Mouse (Mus musculus): ENCODE results near the gene Otx2. TPM values are rescaled to one million over a fixed set of nuclear protein-coding genes. Genes with fewer than 3 reads are reported as not detected.
A peak's percentile ranks its signal among the peaks of the same experiment; 100 is the strongest.

The Otx2 gene
- polyA plus RNA-seq, 1 experiment from 2014 or later, result not detected

DNA sequence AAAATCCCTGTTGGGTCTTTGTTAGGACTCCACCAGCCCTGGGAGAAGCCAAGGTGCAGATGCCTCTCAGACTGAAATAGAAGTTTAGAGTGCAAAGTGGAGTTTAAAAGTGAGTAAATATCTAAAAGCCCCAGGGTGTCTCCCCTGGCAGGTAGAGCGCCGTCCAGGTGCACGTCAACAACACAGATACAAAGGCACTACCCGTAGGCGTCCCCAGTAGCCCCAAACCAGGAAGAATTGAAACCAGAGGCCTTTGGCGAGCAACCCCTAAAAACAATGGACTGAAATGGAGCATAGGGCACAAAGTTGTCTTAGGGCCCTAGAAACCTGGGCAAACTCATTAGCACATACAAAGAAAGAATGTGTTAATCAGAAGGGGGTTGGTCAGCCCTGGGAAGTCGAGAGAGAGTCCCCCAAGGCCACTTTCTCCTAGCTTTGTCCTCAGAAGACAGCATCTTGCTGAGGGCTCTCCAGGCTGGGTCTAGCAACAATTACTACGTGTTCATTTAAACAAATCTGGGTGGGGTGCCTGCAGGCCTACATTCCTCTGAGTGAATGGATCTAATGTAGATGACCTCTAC, 27.3 kb upstream of the Otx2 start:
- Histone ChIP-seq H3K4me2 (no peak overlapping the region), H3K9ac (no peak overlapping the region), H3K4me1 (no peaks in the 10 kb centered on the region), H3K27me3 (replicated peaks) (peaks cover 10% of the 10 kb centered on the region), H3K9me3 (no peaks in the 10 kb centered on the region), H3K4me3 (no peak overlapping the region), H3K27ac (replicated peaks) (no peak overlapping the region), H3K36me3 (no peaks in the 10 kb centered on the region)
- 52% methylated on average over 8 of the region's 8 CpGs for WGBS
- ATAC-seq (ENCODE audit: extremely low read depth, insufficient number of reproducible peaks, low FRiP score, low TSS enrichment), result no peak

DNA sequence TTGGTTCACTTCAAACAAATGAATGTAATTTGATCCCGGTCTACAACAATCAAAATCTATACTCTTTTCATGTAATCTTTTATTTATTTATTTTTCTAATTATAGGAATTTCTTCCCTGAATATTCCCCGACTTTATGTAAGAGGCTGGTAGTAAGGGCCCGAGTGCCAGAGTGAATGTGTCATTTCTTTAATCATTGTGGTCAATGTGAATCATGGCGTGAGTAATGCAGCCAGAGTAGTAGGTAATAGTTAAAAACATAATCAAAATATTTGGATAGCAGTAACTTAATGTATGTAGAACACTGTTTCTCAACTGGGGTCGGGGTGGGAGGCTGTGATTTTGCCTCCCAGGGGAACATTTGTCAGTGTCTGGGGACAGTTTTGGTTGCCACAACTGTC, 6.0 kb upstream of the Otx2 start:
- WGBS, result 60% methylated on average over 5 of the region's 5 CpGs
- Histone ChIP-seq H3K9ac (no peak overlapping the region), H3K4me2 (no peak overlapping the region), H3K27ac (replicated peaks) (no peak overlapping the region), H3K9me3 (no peaks in the 10 kb centered on the region), H3K27me3 (replicated peaks) (peaks cover 44% of the 10 kb centered on the region), H3K4me1 (no peaks in the 10 kb centered on the region), H3K4me3 (no peak overlapping the region), H3K36me3 (no peaks in the 10 kb centered on the region)
- ATAC-seq (ENCODE audit: extremely low read depth, insufficient number of reproducible peaks, low FRiP score, low TSS enrichment), result no peak

DNA sequence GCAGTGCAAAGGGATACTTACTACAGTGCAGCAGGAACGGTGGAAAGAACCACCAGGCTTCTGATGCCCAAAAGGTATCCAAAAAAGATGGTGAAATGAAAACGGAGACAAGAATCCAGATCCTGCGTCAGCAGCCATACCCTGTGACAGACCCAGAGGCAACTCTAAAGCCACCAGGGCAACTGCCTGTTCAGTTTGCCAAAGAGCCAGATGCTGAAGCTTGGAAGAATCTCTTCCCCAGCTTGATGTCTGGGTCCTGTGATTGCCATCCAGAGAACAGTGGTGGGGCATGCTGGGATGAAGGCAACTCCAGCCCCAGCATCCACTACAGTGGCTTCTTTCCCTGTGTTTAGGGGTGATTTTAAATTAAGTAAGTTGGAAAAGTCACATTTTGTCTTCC, 5.1 kb upstream of the Otx2 start:
- H3K4me2 ChIP-seq, result no peak overlapping the region
- H3K27ac ChIP-seq (replicated peaks), result no peak overlapping the region
- peaks cover 5% of the 10 kb centered on the region for H3K4me1 ChIP-seq
- no peak overlapping the region for H3K4me3 ChIP-seq
- H3K36me3 ChIP-seq, result no peaks in the 10 kb centered on the region
- no peak overlapping the region for H3K9ac ChIP-seq
- ATAC-seq (ENCODE audit: extremely low read depth, insufficient number of reproducible peaks, low FRiP score, low TSS enrichment), result no peak
- H3K27me3 ChIP-seq (replicated peaks), result peaks cover 54% of the 10 kb centered on the region
- H3K9me3 ChIP-seq, result no peaks in the 10 kb centered on the region
- WGBS, result 75% methylated on average over 3 of the region's 3 CpGs

DNA sequence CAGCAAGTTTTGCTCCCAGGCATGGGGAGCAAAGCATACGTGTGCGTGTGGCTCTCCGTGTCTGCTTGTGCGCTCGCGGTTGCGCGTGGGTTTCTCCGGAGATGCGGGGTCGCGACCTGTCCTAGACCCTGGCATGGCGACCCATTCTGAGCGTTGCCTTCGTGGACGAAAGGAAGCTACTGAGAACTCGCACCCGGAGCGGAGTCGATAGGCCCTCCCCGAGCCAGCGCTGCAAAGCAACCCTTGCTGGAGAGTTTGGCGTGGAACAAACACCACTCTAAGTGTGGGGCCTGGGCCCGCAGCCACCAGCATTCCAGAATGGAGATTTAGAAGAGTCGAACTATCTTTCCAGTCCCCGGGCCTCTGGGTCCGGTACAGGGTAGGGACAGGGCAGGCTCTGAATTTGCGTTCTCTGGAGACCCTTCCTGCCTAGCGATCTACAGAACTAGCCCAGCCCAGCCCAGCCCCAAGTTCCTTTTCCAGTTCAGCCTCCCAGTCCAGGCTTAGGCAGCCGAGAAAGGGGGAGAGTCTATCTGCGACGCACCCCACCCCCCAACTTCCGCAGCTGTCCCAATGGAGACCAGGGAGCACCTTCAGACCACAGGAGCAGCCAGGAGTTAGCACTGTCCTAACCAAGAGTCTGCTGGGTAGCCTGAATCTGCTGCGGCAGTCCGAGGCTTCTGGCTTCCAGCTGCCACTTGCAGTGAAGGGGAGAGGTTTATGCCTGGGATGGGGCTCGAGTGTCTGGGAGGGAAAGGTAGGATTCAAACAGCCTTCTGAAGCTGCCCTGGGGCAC, 615 bp upstream of the Otx2 start:
- H3K4me3 ChIP-seq, result peak overlapping the region; percentile 30
- peak overlapping the region; percentile 47 for H3K4me2 ChIP-seq
- peaks cover 8% of the 10 kb centered on the region for H3K4me1 ChIP-seq
- H3K27ac ChIP-seq (replicated peaks), result no peak overlapping the region
- H3K9ac ChIP-seq, result no peak overlapping the region
- 1% methylated on average over 36 of the region's 36 CpGs for WGBS
- no peak for ATAC-seq (ENCODE audit: extremely low read depth, insufficient number of reproducible peaks, low FRiP score, low TSS enrichment)
- H3K36me3 ChIP-seq, result no peaks in the 10 kb centered on the region
- no peaks in the 10 kb centered on the region for H3K9me3 ChIP-seq
- H3K27me3 ChIP-seq (replicated peaks), result peaks cover 95% of the 10 kb centered on the region

DNA sequence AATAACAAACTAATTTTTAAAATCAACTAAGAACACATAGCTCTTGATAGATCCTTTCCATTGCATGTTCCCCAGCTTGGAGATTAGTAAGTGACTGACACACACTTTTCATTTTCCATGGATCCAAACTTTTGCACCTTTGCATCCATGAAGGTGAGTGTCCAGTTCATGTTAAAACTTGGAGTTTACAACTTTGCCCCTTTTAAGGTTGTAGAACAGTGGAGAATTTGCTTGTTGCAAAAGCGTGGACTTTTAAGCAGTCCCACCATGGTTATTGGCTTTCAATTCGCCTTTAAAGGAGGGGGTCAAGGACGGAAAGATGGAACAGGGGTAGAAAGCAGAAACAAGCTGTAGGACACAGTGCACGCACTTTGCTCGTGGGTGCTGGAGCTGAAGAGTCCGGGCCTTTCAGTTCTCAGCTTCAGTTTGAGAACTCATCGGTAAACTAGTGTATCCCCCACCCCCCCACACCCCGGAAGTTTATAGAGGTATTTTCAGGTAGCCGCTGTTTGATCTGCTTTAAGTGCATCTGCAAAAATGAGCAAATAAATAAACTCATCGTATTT, 925 bp downstream of the Otx2 start:
- H3K27me3 ChIP-seq (replicated peaks), result peaks cover 97% of the 10 kb centered on the region
- no peaks in the 10 kb centered on the region for H3K9me3 ChIP-seq
- peaks cover 8% of the 10 kb centered on the region for H3K4me1 ChIP-seq
- H3K36me3 ChIP-seq, result no peaks in the 10 kb centered on the region
- H3K27ac ChIP-seq (replicated peaks), result no peak overlapping the region
- no peak overlapping the region for H3K9ac ChIP-seq
- 15% methylated on average over 10 of the region's 10 CpGs for WGBS
- H3K4me3 ChIP-seq, result no peak overlapping the region
- no peak for ATAC-seq (ENCODE audit: extremely low read depth, insufficient number of reproducible peaks, low FRiP score, low TSS enrichment)
- no peak overlapping the region for H3K4me2 ChIP-seq

DNA sequence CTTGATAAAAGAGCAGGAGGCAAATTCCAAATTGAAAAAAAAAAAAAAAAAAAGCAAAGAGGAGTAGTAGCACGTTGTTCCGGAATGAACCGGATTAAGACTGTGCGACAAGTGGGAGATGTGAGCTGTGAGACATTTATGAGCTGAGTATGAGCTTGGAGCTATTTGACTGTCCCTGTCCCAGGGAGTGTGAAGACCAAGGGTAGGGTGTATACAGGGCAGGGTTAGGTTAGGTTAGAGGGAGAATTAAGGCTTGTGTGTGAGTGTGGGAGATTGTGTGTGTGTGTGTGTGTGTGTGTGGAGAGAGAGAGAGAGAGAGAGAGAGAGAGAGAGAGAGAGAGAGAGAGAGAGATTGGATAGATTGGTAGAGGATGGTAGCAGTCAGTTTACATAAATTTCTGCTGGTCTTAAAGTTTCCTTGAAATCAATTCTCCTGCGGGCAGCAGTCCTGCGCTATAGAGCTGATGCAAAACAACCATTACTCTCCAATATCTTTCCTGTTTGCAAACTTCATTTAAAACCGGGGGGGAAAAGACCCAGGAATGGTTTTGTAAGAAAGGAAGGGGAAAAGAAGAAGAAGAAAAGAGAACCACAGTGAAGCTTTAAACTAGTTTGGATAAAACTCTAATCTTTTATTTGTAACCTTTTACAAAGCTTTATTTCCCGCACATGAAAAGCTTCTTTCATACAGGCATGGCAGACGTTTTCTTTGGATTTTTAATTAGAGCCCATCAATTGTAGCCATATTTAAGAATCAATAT, 2.0 kb downstream of the Otx2 start:
- Histone ChIP-seq H3K27me3 (replicated peaks) (peaks cover 100% of the 10 kb centered on the region), H3K27ac (replicated peaks) (no peak overlapping the region), H3K4me2 (no peak overlapping the region), H3K9ac (no peak overlapping the region), H3K9me3 (no peaks in the 10 kb centered on the region), H3K4me3 (no peak overlapping the region), H3K36me3 (no peaks in the 10 kb centered on the region), H3K4me1 (peaks cover 8% of the 10 kb centered on the region)
- no peak for ATAC-seq (ENCODE audit: extremely low read depth, insufficient number of reproducible peaks, low FRiP score, low TSS enrichment)
- WGBS, result 38% methylated on average over 9 of the region's 9 CpGs

DNA sequence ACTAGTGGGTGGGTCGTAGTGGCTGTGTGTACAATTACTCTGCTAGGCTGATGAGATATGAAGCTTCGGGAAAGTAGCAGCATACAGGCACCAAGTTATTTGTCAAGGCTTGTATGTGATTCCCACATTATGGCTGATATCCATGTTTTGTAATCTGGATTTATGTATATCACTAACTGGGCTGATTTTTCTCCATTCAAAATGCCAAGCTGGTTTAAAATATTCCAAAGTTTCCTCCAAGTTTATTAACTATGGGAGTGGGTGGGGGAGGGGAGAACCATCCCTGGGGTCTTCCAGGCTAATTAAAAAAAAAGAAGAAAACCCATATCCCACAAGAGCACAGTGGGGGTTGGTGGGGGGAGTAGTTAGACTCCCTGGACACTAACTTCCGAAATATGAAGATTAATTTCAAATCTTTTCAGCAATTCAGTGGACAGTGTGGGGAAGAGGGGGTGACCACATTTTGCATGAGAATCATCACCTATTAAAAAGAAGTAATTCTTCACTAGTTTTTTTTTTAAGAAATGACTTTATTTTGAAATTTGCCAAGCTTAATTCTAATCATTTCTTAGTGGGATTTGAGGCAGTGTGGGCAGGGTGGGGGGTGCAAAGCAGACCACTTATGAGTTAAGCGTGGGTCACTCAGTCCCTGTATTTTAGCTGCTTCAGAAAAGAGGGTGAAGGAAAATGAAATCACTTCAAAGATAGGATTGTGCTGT, 2.7 kb downstream of the Otx2 start:
- WGBS, result 52% methylated on average over 4 of the region's 4 CpGs
- H3K27ac ChIP-seq (replicated peaks), result no peak overlapping the region
- H3K4me2 ChIP-seq, result no peak overlapping the region
- no peaks in the 10 kb centered on the region for H3K36me3 ChIP-seq
- H3K9me3 ChIP-seq, result no peaks in the 10 kb centered on the region
- H3K27me3 ChIP-seq (replicated peaks), result peaks cover 100% of the 10 kb centered on the region
- H3K4me1 ChIP-seq, result peaks cover 9% of the 10 kb centered on the region
- no peak overlapping the region for H3K9ac ChIP-seq
- no peak for ATAC-seq (ENCODE audit: extremely low read depth, insufficient number of reproducible peaks, low FRiP score, low TSS enrichment)
- H3K4me3 ChIP-seq, result no peak overlapping the region

DNA sequence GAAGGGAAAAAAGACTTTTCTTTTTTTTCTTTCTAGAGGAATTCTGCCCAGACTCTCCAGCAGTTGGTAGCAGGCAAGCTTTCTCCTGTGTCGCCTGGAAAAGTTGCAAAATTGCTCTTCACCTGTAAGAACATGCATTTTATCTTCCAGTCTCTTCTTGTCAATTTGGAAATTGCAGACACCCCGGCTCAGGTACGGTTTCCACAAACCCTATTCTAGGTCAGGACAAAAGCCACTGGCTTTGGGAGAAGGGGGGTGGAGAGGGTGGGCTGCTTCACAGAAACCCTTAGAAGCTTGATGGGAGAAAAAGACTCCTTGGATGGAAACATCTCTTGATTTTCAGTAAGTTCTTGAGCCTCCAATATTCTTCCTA, 3.4 kb downstream of the Otx2 start:
- no peak for ATAC-seq (ENCODE audit: extremely low read depth, insufficient number of reproducible peaks, low FRiP score, low TSS enrichment)
- 11% methylated on average over 3 of the region's 3 CpGs for WGBS

DNA sequence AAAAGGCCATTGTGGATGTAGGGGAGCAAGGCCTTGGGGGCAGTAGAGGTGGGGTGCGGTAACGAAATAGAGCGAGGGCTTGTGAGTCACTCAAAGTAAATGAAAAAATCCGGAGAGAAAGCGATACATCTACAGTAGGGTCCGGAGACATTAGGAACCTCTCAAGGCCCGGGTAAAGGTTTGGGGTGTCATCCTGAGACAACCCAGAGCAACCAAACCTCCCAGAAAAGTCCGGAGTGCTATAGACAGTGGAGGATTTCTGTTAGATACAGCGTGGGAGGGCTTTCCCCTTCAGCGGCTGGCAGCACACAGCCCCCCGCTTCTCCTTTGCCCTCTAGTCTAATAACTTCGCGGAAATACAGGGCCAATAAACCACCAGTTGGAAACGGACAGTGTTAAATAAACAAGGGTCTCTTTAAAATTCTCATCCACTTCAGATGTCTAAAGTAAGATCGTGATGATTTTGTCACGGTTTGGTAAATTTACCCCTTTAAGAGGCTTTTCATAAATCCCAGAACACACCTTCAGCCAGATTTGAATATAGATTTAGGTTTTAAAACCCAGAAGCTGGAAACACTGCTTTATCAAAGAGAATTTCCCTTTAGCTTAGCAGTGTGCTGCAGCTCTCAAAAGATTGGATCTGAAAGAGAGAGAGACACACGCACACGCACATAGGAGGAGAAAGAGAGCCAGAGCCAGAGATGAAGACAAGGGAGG, 3.9 kb downstream of the Otx2 start:
- H3K9me3 ChIP-seq, result no peaks in the 10 kb centered on the region
- no peak overlapping the region for H3K9ac ChIP-seq
- no peaks in the 10 kb centered on the region for H3K36me3 ChIP-seq
- ATAC-seq (ENCODE audit: extremely low read depth, insufficient number of reproducible peaks, low FRiP score, low TSS enrichment), result no peak
- peaks cover 22% of the 10 kb centered on the region for H3K4me1 ChIP-seq
- peaks cover 99% of the 10 kb centered on the region for H3K27me3 ChIP-seq (replicated peaks)
- no peak overlapping the region for H3K4me2 ChIP-seq
- no peak overlapping the region for H3K27ac ChIP-seq (replicated peaks)
- no peak overlapping the region for H3K4me3 ChIP-seq
- 5% methylated on average over 18 of the region's 18 CpGs for WGBS

More for the DNA sequence above, 3.4 kb downstream of the Otx2 start:
- Histone ChIP-seq H3K27ac (replicated peaks) (no peak overlapping the region), H3K27me3 (replicated peaks) (peaks cover 100% of the 10 kb centered on the region), H3K4me2 (no peak overlapping the region), H3K9ac (no peak overlapping the region), H3K4me1 (peaks cover 16% of the 10 kb centered on the region), H3K4me3 (no peak overlapping the region), H3K36me3 (no peaks in the 10 kb centered on the region), H3K9me3 (no peaks in the 10 kb centered on the region)

DNA sequence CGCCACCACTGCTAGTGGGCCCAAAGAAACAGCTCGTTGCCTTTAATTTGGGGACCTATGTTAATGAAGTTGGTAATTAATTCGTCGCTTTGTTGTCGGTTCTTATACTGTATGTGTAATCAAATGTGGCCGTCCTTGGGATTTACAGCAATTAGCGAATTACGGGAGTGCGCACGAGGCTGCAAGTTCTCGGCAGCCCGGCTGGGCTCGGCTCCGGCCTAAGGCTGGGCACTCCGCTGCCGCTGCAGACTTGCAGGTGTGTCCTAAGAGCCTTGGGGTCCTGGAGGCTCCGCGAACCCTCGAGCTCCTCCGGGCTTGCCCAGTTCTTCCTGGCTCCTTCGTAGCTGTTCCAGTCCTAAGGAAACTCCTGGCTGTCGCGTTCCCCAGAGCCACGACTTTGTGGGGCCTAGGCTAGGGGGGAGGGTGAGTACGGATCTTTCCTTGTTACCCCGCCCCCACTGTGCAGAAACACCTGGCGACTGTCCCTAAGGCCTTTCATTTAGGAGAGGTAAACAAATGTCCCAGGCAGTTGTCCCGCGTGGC, 4.8 kb downstream of the Otx2 start:
- WGBS, result 1% methylated on average over 29 of the region's 29 CpGs
- no peak overlapping the region for H3K9ac ChIP-seq
- no peak overlapping the region for H3K4me3 ChIP-seq
- peaks cover 19% of the 10 kb centered on the region for H3K4me1 ChIP-seq
- no peaks in the 10 kb centered on the region for H3K9me3 ChIP-seq
- no peaks in the 10 kb centered on the region for H3K36me3 ChIP-seq
- no peak for ATAC-seq (ENCODE audit: extremely low read depth, insufficient number of reproducible peaks, low FRiP score, low TSS enrichment)
- peaks cover 98% of the 10 kb centered on the region for H3K27me3 ChIP-seq (replicated peaks)
- no peak overlapping the region for H3K4me2 ChIP-seq
- no peak overlapping the region for H3K27ac ChIP-seq (replicated peaks)
